Mouse (Mus musculus) lung, embryonic 15.5 days (tissue): ENCODE measurements around the gene Fscn3. TPM values are rescaled to one million over a fixed set of nuclear protein-coding genes. Genes with fewer than 3 reads are reported as not detected.

Experiments used
- ATAC-seq: fragments of 200-750 bp; cut with Nextera tagmentation; 2 replicates; pipeline ENCODE4 v1.8.0; 2017; ENCODE audit warnings: moderate number of reproducible peaks, borderline replicate concordance; ENCODE audit not compliant: low FRiP score, low TSS enrichment; ENCODE audit errors: extremely low read depth
- H3K27ac ChIP-seq: fragments of 300-500 bp; sonication (generic); 2 replicates; pipeline ENCODE4 v1.5.1; 2015; ENCODE audit warnings: moderate library complexity, mild to moderate bottlenecking, inconsistent platforms
- H3K27me3 ChIP-seq: fragments of 300-500 bp; sonication (generic); 2 replicates; pipeline ENCODE4 v1.6.1; 2015; ENCODE audit warnings: inconsistent platforms
- H3K36me3 ChIP-seq: fragments of 300-500 bp; sonication (generic); 2 replicates; pipeline ENCODE4 v1.6.1; 2015; ENCODE audit warnings: inconsistent platforms
- H3K4me1 ChIP-seq: fragments of 300-500 bp; sonication (generic); 2 replicates; pipeline ENCODE4 v1.6.1; 2015; ENCODE audit warnings: inconsistent platforms
- H3K4me2 ChIP-seq: fragments of 300-500 bp; sonication (generic); 2 replicates; pipeline ENCODE4 v1.6.1; 2015; ENCODE audit warnings: inconsistent platforms, mild to moderate bottlenecking, moderate library complexity
- H3K4me3 ChIP-seq: fragments of 300-500 bp; sonication (generic); 2 replicates; pipeline ENCODE4 v1.5.1; 2015; ENCODE audit warnings: mild to moderate bottlenecking, inconsistent platforms
- H3K9ac ChIP-seq: fragments of 300-500 bp; sonication (generic); 2 replicates; pipeline ENCODE4 v1.6.1; 2015; ENCODE audit warnings: inconsistent platforms
- H3K9me3 ChIP-seq: fragments of 300-500 bp; sonication (generic); 2 replicates; pipeline ENCODE4 v1.6.1; 2016; ENCODE audit warnings: inconsistent platforms
- whole genome bisulfite sequencing: fragments of 180-500 bp; shearing (Covaris S2); methylation state at CpG from one replicate; pipeline ENCODE4 v1.1.7; 2015; 5-methylcytosine and 5-hydroxymethylcytosine counted together
- polyA plus RNA-seq: library from polyadenylated mRNA; unstranded; fragments of >200 nt; fragmentation: Nextera tagmentation; extraction: Ambion mirVana; gene quantifications from 2 replicates; pipeline ENCODE4 v1.2.1, GENCODE M21; 2015

Fscn3 gene
- polyA plus RNA-seq, 1 experiment from 2014 or later, result not detected

DNA sequence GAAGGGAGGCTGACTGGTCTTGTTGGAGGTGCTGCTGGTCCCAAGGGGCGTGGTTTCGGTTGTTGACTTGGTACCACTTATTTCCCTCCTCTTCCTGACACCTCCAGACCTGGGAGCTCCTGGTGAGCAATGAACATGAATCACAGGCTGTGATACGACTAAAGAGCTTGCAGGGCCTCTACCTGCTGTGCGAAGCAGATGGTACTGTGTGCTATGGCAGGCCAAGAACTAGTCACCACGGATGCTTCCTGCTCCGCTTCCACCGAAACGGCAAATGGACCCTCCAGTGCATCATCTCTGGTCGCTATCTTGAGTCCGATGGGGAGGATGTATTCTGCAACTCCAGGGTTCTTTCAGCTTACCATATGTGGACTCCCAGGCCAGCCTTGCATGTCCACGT lies 2.3 kb downstream of the Fscn3 start:
- H3K4me1 ChIP-seq, result peaks cover 3% of the 10 kb centered on the region; the same call in 1 of the 2 replicates
- peaks cover 21% of the 10 kb centered on the region for H3K36me3 ChIP-seq
- H3K4me3 ChIP-seq, result no peak overlapping the region
- no peaks in the 10 kb centered on the region for H3K27me3 ChIP-seq
- H3K27ac ChIP-seq, result no peak overlapping the region
- WGBS, result 78% methylated on average over 11 of the region's 11 CpGs
- no peak for ATAC-seq
- no peak overlapping the region for H3K9ac ChIP-seq
- H3K4me2 ChIP-seq, result no peak overlapping the region
- no peaks in the 10 kb centered on the region for H3K9me3 ChIP-seq

DNA sequence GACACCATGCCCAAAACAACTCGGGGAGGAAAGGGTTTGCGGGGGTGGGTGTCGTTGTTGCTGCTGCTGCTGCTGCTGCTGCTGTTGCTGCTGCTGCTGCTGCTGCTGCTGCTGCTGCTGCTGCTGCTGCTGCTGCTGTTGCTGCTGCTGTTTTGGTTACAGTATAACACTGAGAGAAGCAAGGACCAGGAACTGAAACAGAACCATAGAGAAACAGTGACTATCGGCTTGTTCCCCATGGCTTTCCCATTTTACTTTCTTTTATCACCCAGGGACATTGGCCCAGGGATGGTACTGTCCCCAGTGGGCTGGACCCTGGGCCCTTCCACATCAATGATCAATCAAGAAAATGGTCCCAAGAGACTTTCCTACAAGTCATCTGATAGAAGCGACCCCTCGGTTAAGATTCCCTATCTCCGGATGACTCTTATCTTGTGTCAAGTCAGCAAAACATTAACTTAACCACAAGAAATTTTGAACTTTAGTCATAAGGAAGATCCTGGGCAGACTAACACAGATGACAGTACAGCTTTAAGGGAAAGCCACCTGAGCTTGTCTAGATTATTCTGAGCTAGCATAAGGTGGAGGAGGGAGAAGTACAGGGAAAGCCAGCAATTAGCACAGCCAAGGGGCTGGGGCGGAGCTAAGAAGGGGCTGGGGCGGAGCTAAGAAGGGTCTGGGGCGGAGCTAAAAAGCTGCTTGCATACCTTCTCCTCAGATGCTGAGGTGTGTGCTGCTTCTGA lies 3.4 kb downstream of the Fscn3 start:
- Histone ChIP-seq H3K4me2 (no peak overlapping the region), H3K9ac (no peak overlapping the region), H3K9me3 (no peaks in the 10 kb centered on the region), H3K4me3 (no peak overlapping the region), H3K27me3 (no peaks in the 10 kb centered on the region), H3K36me3 (peaks cover 17% of the 10 kb centered on the region), H3K27ac (no peak overlapping the region), H3K4me1 (no peaks in the 10 kb centered on the region)
- WGBS, result 74% methylated on average over 10 of the region's 10 CpGs
- ATAC-seq, result 0 out of 2 replicates have a peak, but pooled peaks have one; percentile 11

DNA sequence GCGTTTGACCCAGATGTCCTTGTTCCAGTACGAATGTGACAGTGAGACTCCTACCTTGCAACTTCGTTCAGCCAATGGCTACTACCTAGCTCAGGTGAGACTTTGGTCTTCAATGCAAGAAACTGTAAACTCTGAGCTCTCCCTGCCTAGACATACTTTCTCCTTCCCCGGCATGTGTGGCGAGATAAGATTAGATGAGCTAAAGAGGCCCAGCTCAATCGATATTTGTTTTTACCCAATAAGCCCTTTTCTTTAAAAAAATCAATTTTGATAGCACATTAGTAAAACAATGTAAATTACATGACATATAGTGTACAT lies 3.9 kb downstream of the Fscn3 start:
- 59% methylated on average over 6 of the region's 6 CpGs for WGBS
- Histone ChIP-seq H3K9me3 (no peaks in the 10 kb centered on the region), H3K9ac (no peak overlapping the region), H3K27ac (no peak overlapping the region), H3K4me3 (no peak overlapping the region), H3K36me3 (peaks cover 14% of the 10 kb centered on the region), H3K4me2 (no peak overlapping the region), H3K27me3 (no peaks in the 10 kb centered on the region), H3K4me1 (no peaks in the 10 kb centered on the region)
- no peak for ATAC-seq

GRCm38 (mm10) chr6:28447937-28448336 lies 20.3 kb downstream of the Fscn3 start:
- no peak for ATAC-seq
- WGBS, result 78% methylated on average over 7 of the region's 7 CpGs
- Histone ChIP-seq H3K27ac (no peak overlapping the region), H3K9me3 (no peaks in the 10 kb centered on the region), H3K4me2 (no peak overlapping the region), H3K36me3 (no peaks in the 10 kb centered on the region), H3K4me3 (no peak overlapping the region), H3K9ac (no peak overlapping the region), H3K27me3 (peaks cover 31% of the 10 kb centered on the region), H3K4me1 (no peaks in the 10 kb centered on the region)

GRCm38 (mm10) chr6:28449253-28449652 lies 21.7 kb downstream of the Fscn3 start, which contains the start of gene Pax4:
Gene Pax4 (minus strand): TSS chr6:28449353.
- no peak for ATAC-seq
- Histone ChIP-seq H3K4me2 (no peak within 1 kb of the TSS), H3K9me3 (no peaks in the 10 kb centered on the region), H3K36me3 (no peaks in the 10 kb centered on the region), H3K27me3 (peaks cover 31% of the 10 kb centered on the region), H3K4me1 (no peaks in the 10 kb centered on the region), H3K4me3 (no peak within 1 kb of the TSS), H3K27ac (no peak within 1 kb of the TSS), H3K9ac (no peak within 1 kb of the TSS)
- WGBS, result 72% methylated on average over 2 of the region's 2 CpGs

GRCm38 (mm10) chr6:28450481-28450880 lies 22.9 kb downstream of the Fscn3 start:
- Histone ChIP-seq H3K9me3 (no peaks in the 10 kb centered on the region), H3K27me3 (peaks cover 31% of the 10 kb centered on the region), H3K4me2 (no peak overlapping the region), H3K9ac (no peak overlapping the region), H3K4me1 (no peaks in the 10 kb centered on the region), H3K27ac (no peak overlapping the region), H3K36me3 (no peaks in the 10 kb centered on the region), H3K4me3 (no peak overlapping the region)
- 14% methylated on average over 5 of the region's 5 CpGs for WGBS
- ATAC-seq, result no peak

GRCm38 (mm10) chr6:28450977-28451376 lies 23.4 kb downstream of the Fscn3 start:
- no peak overlapping the region for H3K27ac ChIP-seq
- no peaks in the 10 kb centered on the region for H3K9me3 ChIP-seq
- no peaks in the 10 kb centered on the region for H3K4me1 ChIP-seq
- peaks cover 31% of the 10 kb centered on the region for H3K27me3 ChIP-seq
- no peaks in the 10 kb centered on the region for H3K36me3 ChIP-seq
- H3K9ac ChIP-seq, result no peak overlapping the region
- ATAC-seq, result no peak
- H3K4me3 ChIP-seq, result no peak overlapping the region
- WGBS, result under 1% methylated on average over 11 of the region's 12 CpGs
- no peak overlapping the region for H3K4me2 ChIP-seq

DNA sequence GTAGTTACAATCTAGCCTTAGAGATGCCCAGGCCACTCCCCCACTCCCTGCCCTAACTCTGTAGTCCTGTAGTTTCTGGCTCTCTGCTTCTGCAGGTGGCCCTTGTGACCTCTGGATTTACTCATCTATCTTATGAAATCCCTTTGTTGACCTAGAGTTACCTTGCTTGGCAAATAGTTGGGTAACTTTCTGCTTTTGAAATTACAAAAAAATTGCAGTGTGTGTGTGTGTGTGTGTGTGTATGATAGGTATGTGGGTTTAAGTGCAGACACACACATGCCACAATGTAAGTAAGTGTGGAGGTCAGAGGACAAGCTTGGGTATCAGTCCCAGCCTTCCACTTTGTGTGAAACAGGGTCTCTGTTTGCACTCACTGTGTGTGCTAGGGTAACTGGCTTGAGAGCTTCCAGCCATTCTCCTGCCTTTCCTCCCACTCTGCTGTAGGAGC lies 31.7 kb downstream of the Fscn3 start:
- Histone ChIP-seq H3K27me3 (no peaks in the 10 kb centered on the region), H3K4me1 (no peaks in the 10 kb centered on the region), H3K4me3 (no peak overlapping the region), H3K9ac (no peak overlapping the region), H3K27ac (no peak overlapping the region), H3K4me2 (no peak overlapping the region), H3K9me3 (no peaks in the 10 kb centered on the region), H3K36me3 (no peaks in the 10 kb centered on the region)
- ATAC-seq, result no peak

DNA sequence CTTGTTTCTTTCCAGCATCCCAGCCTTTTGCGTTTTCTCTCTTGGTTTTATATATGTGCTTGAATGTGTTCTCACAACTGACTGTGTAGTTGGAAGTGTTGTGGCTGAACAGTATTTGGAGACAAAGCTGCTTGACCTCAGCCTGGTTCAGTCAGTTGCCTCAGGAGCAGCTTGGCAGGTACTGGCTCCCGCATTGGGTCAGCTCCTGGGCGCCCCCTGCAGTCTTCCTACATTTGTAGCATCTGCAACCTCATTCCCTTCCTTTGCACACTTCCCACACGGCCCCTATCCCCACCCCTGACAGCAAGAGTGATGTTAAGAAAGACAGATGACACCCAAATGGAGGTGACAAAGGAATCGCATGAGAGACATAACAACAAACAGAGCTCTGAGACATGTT lies 32.9 kb downstream of the Fscn3 start:
- H3K27ac ChIP-seq, result no peak overlapping the region

GRCm38 (mm10) chr6:28464630-28465029 lies 37.0 kb downstream of the Fscn3 start:
- Histone ChIP-seq H3K27ac (no peak overlapping the region), H3K9ac (no peak overlapping the region), H3K36me3 (no peaks in the 10 kb centered on the region), H3K27me3 (no peaks in the 10 kb centered on the region), H3K9me3 (no peaks in the 10 kb centered on the region), H3K4me3 (no peak overlapping the region), H3K4me2 (no peak overlapping the region), H3K4me1 (no peaks in the 10 kb centered on the region)
- ATAC-seq, result no peak
- WGBS, result 25% methylated on average over 6 of the region's 6 CpGs

More for the DNA sequence above, 32.9 kb downstream of the Fscn3 start:
- Histone ChIP-seq H3K4me1 (no peaks in the 10 kb centered on the region), H3K27me3 (no peaks in the 10 kb centered on the region), H3K4me3 (no peak overlapping the region), H3K4me2 (no peak overlapping the region), H3K36me3 (no peaks in the 10 kb centered on the region), H3K9me3 (no peaks in the 10 kb centered on the region), H3K9ac (no peak overlapping the region)
- WGBS, result 5% methylated on average over 5 of the region's 5 CpGs
- no peak for ATAC-seq

GRCm38 (mm10) chr6:28470017-28470602 lies 42.5 kb downstream of the Fscn3 start:
- no peak overlapping the region for H3K9ac ChIP-seq
- H3K9me3 ChIP-seq, result no peaks in the 10 kb centered on the region
- no peak for ATAC-seq
- H3K36me3 ChIP-seq, result no peaks in the 10 kb centered on the region
- no peaks in the 10 kb centered on the region for H3K4me1 ChIP-seq
- H3K27me3 ChIP-seq, result no peaks in the 10 kb centered on the region
- H3K4me2 ChIP-seq, result no peak overlapping the region
- no peak overlapping the region for H3K4me3 ChIP-seq
- no peak overlapping the region for H3K27ac ChIP-seq
- 49% methylated on average over 4 of the region's 4 CpGs for WGBS

DNA sequence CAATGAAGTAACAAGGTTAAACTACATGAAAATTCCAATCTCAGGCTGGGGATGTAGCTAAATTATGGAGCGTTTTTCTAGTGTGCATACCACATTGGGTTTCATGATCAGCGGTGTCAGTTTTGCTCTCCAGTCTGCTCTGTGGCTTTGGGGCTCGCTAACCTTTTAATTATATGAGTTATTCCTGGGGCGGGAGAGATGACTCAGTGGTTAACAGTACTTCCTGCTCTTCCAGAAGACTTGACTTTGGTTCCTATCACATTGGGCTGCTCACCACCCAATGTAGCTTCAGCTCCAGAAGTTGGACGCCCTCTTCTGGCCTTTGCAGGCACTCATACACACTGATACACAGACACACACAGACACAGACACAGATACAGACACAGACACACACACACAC lies 43.0 kb downstream of the Fscn3 start:
- H3K27me3 ChIP-seq, result no peaks in the 10 kb centered on the region
- H3K4me2 ChIP-seq, result no peak overlapping the region
- 71% methylated on average over 5 of the region's 5 CpGs for WGBS
- no peaks in the 10 kb centered on the region for H3K36me3 ChIP-seq
- H3K4me1 ChIP-seq, result no peaks in the 10 kb centered on the region
- H3K9me3 ChIP-seq, result no peaks in the 10 kb centered on the region
- no peak overlapping the region for H3K4me3 ChIP-seq
- no peak overlapping the region for H3K9ac ChIP-seq
- no peak overlapping the region for H3K27ac ChIP-seq
- ATAC-seq, result no peak
